Mouse (Mus musculus) hindbrain, embryonic 15.5 days (tissue): Measurements from ENCODE around the gene Otop2. TPM values are rescaled to one million over a fixed set of nuclear protein-coding genes. Genes with fewer than 3 reads are reported as not detected.

Source experiments
- ATAC-seq: fragments of 200-750 bp; cut with Nextera tagmentation; 2 replicates; pipeline ENCODE4 v1.8.0; 2017; ENCODE audit warnings: low read depth, moderate number of reproducible peaks, moderate TSS enrichment; ENCODE audit not compliant: low FRiP score
- H3K27ac ChIP-seq: fragments of 300-500 bp; sonication (generic); replicated peaks from 2 replicates; pipeline ENCODE4 v1.5.1; 2015; ENCODE audit warnings: mild to moderate bottlenecking, inconsistent platforms
- H3K27me3 ChIP-seq: fragments of 300-500 bp; sonication (generic); 2 replicates; pipeline ENCODE4 v1.6.1; 2015; ENCODE audit warnings: control low read depth, inconsistent platforms
- H3K36me3 ChIP-seq: fragments of 300-500 bp; sonication (generic); 2 replicates; pipeline ENCODE4 v1.6.1; 2015; ENCODE audit warnings: control low read depth, inconsistent platforms
- H3K4me1 ChIP-seq: fragments of 300-500 bp; sonication (generic); replicated peaks from 2 replicates; pipeline ENCODE4 v1.6.1; 2015; ENCODE audit warnings: control low read depth, inconsistent platforms
- H3K4me2 ChIP-seq: fragments of 300-500 bp; sonication (generic); 2 replicates; pipeline ENCODE4 v1.6.1; 2015; ENCODE audit warnings: moderate library complexity, mild to moderate bottlenecking, inconsistent platforms
- H3K4me3 ChIP-seq: fragments of 300-500 bp; sonication (generic); 2 replicates; pipeline ENCODE4 v1.5.1; 2015; ENCODE audit warnings: mild to moderate bottlenecking, inconsistent platforms
- H3K9ac ChIP-seq: fragments of 300-500 bp; sonication (generic); 2 replicates; pipeline ENCODE4 v1.6.1; 2015; ENCODE audit warnings: inconsistent platforms
- H3K9me3 ChIP-seq: fragments of 300-500 bp; sonication (generic); 2 replicates; pipeline ENCODE4 v1.6.1; 2016; ENCODE audit warnings: control low read depth, inconsistent platforms
- WGBS: fragments of 180-500 bp; shearing (Covaris S2); methylation state at CpG from one replicate; pipeline ENCODE4 v1.1.7; 2015; 5-methylcytosine and 5-hydroxymethylcytosine counted together
- polyA plus RNA-seq: library from polyadenylated mRNA; unstranded; fragments of >200 nt; fragmentation: Nextera tagmentation; extraction: Ambion mirVana; gene quantifications from 2 replicates; pipeline ENCODE4 v1.2.1, GENCODE M21; 2015

The Otop2 gene
- polyA plus RNA-seq, 1 experiment from 2014 or later = 0.34 TPM

DNA sequence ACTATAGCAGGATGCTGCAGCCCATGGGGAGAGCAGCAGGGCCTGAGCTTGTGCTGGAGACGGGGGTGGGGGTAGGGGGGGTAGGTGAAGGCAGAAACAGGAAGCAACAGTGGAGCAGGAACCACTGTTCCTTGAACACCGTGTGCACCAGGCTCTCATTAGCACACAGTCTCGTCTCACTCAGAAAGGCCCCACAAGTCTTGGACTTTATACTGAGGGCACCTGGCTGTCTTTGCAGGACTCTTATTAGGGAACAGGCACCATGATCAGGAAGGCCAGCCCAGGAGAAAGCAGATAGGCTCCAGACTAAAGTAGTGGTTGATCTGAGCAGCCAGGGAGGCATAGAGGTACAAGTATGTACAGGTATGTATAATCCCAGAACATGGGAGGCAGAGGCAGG, 30.4 kb downstream of the Otop2 start:
- Histone ChIP-seq H3K36me3 (no peaks in the 10 kb centered on the region), H3K4me3 (no peak overlapping the region), H3K9ac (no peak overlapping the region), H3K4me2 (no peak overlapping the region), H3K27me3 (peaks cover 15% of the 10 kb centered on the region), H3K27ac (no peak overlapping the region), H3K9me3 (no peaks in the 10 kb centered on the region), H3K4me1 (peaks cover 11% of the 10 kb centered on the region)
- 66% methylated on average over 3 of the region's 3 CpGs for WGBS
- ATAC-seq = no peak

DNA sequence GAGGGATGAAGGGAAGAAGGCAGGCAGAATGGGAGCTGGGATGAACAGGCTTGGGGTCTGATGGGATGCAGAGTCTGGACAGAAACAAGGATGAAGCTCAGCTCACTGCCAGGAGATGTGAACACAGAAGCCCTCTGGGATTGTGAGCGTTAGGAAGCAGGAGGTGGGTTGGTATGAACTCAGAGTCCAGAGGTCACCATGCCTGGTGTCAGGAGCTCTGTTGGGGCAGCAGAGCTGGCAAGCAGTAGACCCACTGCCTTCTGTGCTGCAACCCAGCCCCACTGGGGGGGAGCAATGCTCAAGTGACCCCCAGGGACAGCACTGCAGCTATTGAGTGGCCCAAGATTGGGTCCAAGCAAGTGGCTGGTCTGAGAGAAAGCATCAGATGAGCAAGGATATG, 30.9 kb downstream of the Otop2 start:
- H3K4me1 ChIP-seq = peaks cover 11% of the 10 kb centered on the region
- no peak for ATAC-seq
- no peak overlapping the region for H3K9ac ChIP-seq
- no peak overlapping the region for H3K4me2 ChIP-seq
- H3K36me3 ChIP-seq = no peaks in the 10 kb centered on the region
- H3K9me3 ChIP-seq = no peaks in the 10 kb centered on the region
- H3K4me3 ChIP-seq = no peak overlapping the region
- H3K27ac ChIP-seq = no peak overlapping the region
- peaks cover 15% of the 10 kb centered on the region for H3K27me3 ChIP-seq
- 71% methylated on average over 1 of the region's 1 CpGs for WGBS

DNA sequence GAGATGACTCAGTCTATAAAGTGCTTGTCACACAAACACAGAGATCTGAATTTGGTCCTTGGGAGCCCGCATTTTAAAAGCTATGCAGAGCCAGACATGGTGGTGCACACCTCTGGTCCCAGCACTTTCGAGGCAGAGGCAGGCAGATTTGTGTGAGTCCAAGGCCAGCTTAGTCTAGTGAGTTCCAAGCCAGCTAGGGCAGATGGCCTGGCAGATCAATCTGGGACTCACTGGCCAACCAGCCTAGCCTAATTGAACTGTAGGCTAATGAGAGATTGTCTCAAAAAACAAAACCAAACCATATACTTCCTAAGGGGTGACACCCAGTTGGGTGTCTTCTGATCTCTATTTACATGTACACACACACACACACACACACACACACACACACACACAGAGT, 34.3 kb downstream of the Otop2 start:
- H3K27me3 ChIP-seq = peaks cover 1% of the 10 kb centered on the region; the same call in 1 of the 2 replicates
- H3K4me1 ChIP-seq = no peaks in the 10 kb centered on the region
- H3K9me3 ChIP-seq = no peaks in the 10 kb centered on the region
- H3K4me3 ChIP-seq = no peak overlapping the region
- no peak overlapping the region for H3K27ac ChIP-seq
- ATAC-seq = no peak
- H3K36me3 ChIP-seq = no peaks in the 10 kb centered on the region
- H3K9ac ChIP-seq = no peak overlapping the region
- H3K4me2 ChIP-seq = no peak overlapping the region
- WGBS = 74% methylated on average over 2 of the region's 2 CpGs

DNA sequence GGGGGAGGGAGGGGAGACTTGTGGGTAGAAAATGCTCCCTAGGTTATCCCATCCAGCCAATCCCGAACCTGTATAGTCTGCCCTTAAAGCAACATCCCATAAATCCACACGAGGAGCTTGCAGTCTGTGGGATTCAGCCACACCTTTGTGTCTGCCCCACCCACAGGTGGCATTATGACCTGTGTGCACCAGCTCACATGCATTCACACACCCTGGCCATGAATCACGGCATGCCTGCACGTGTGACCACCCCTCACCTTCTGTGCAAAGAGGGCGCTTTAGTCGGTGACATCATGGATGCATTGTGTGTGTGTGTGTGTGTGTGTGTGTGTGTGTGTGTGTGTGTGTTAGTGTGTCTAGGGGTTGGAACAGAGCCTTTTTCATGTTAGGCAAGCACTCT, 34.9 kb downstream of the Otop2 start:
- H3K27ac ChIP-seq = no peak overlapping the region
- no peaks in the 10 kb centered on the region for H3K27me3 ChIP-seq
- H3K9ac ChIP-seq = no peak overlapping the region
- no peak for ATAC-seq
- no peak overlapping the region for H3K4me3 ChIP-seq
- H3K9me3 ChIP-seq = no peaks in the 10 kb centered on the region
- WGBS = 74% methylated on average over 6 of the region's 6 CpGs
- H3K36me3 ChIP-seq = no peaks in the 10 kb centered on the region
- no peak overlapping the region for H3K4me2 ChIP-seq
- H3K4me1 ChIP-seq = peaks cover 1% of the 10 kb centered on the region; the same call in 1 of the 2 replicates

DNA sequence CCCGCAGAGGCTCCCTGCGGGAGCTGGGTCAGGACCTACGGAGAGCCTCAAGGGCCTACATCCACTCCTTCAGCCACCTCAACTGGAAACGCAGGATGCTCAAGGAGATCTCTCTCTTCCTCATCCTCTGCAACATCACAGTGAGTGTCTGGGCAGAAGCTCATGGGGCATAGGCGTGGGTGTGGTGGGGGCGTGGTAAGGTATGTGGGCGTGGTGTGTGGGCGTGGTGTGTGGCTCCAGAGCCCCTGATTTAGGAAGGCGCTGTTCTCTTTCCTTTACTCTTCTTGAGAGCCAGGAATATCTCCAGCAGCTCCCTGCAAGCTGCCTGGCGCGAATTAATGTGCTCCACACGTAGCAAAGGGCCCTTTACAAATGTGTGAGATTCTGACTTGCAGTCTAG, 38.0 kb downstream of the Otop2 start:
- no peaks in the 10 kb centered on the region for H3K9me3 ChIP-seq
- H3K4me3 ChIP-seq = no peak overlapping the region
- no peak overlapping the region for H3K9ac ChIP-seq
- 14% methylated on average over 12 of the region's 12 CpGs for WGBS
- H3K4me2 ChIP-seq = no peak overlapping the region
- peaks cover 5% of the 10 kb centered on the region; the same call in 1 of the 2 replicates for H3K4me1 ChIP-seq
- peaks cover 3% of the 10 kb centered on the region; the same call in 1 of the 2 replicates for H3K36me3 ChIP-seq
- no peaks in the 10 kb centered on the region for H3K27me3 ChIP-seq
- no peak for ATAC-seq
- H3K27ac ChIP-seq = no peak overlapping the region

DNA sequence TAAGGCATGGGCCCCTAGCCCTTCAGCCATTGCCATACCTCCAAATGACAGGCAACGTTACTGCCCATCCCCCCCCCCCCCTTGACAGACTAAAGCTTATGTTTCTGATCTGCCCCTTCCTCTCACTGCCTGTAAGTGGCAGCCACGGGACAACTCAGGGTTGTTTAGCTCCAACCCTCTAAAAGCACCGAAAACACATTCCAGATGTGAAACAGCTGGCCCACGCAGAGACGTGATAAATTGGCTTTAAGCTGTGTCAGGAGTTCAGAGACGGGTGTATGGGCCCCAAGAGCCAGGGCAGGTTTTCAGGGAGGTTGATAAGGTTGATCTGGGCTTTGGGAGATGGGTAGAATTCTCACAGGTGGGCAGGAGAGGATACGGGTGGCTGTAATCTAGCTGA, 38.6 kb downstream of the Otop2 start:
- H3K4me3 ChIP-seq = no peak overlapping the region
- no peak overlapping the region for H3K4me2 ChIP-seq
- no peaks in the 10 kb centered on the region for H3K9me3 ChIP-seq
- no peak overlapping the region for H3K27ac ChIP-seq
- 59% methylated on average over 7 of the region's 7 CpGs for WGBS
- H3K9ac ChIP-seq = no peak overlapping the region
- peaks cover 5% of the 10 kb centered on the region; the same call in 1 of the 2 replicates for H3K4me1 ChIP-seq
- ATAC-seq = no peak
- no peaks in the 10 kb centered on the region for H3K27me3 ChIP-seq
- H3K36me3 ChIP-seq = peaks cover 8% of the 10 kb centered on the region; the same call in 1 of the 2 replicates

DNA sequence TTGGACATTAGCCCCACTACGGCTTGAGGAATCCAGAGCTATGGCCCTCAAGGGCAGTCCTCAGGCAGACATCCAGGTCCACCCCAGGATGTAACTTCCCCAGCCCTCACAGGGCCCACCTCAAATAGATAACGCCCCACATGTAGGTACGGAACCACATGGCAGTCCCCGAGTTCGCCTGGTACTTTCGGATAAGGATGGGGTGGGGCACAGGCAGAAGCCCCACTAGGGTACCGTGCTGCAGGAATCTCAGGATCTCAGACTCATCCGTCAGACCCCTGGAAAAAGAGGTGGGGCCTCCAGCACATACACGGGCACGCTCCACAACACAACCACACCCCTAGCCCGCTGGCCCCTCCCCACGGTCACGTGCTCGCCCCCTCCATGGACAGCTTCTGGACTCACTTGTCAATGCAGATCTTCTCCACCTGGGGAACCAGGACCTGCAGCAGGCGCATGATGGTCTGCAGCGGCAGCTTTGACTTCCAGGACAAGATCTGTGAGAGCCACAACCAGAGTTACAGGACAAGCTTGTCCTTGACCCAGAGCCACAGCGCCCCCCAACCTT, 41.8 kb downstream of the Otop2 start:
- H3K27me3 ChIP-seq = no peaks in the 10 kb centered on the region
- no peak for ATAC-seq
- H3K4me1 ChIP-seq = peaks cover 5% of the 10 kb centered on the region; the same call in 1 of the 2 replicates
- no peak overlapping the region for H3K4me2 ChIP-seq
- H3K27ac ChIP-seq = no peak overlapping the region
- peaks cover 33% of the 10 kb centered on the region for H3K36me3 ChIP-seq
- H3K9me3 ChIP-seq = no peaks in the 10 kb centered on the region
- 66% methylated on average over 17 of the region's 17 CpGs for WGBS
- H3K9ac ChIP-seq = no peak overlapping the region
- H3K4me3 ChIP-seq = no peak overlapping the region

DNA sequence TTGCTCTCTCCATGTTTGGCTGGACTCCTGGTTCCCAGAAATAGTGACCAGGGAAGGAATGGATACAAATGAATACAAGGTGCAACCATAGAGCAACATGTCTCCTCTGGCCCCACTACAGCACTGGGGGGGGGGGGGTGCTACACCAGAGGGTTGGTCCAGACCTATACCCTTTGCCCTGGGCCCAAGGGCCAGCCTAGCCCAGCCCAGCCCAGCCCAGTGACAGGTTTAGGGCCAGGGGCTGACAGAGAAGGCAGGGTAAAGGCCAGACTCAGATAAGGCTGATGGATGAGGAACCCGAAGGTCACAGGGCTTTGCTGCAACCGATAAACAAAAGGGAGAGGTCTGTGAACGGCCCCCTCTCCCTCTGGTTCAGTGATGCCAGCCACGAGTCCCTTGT, 43.0 kb downstream of the Otop2 start:
- H3K9ac ChIP-seq = no peak overlapping the region
- H3K9me3 ChIP-seq = no peaks in the 10 kb centered on the region
- WGBS = 69% methylated on average over 4 of the region's 4 CpGs
- no peak overlapping the region for H3K4me3 ChIP-seq
- H3K36me3 ChIP-seq = peaks cover 33% of the 10 kb centered on the region
- H3K4me1 ChIP-seq = peaks cover 5% of the 10 kb centered on the region; the same call in 1 of the 2 replicates
- ATAC-seq = no peak
- no peaks in the 10 kb centered on the region for H3K27me3 ChIP-seq
- H3K4me2 ChIP-seq = no peak overlapping the region
- no peak overlapping the region for H3K27ac ChIP-seq

DNA sequence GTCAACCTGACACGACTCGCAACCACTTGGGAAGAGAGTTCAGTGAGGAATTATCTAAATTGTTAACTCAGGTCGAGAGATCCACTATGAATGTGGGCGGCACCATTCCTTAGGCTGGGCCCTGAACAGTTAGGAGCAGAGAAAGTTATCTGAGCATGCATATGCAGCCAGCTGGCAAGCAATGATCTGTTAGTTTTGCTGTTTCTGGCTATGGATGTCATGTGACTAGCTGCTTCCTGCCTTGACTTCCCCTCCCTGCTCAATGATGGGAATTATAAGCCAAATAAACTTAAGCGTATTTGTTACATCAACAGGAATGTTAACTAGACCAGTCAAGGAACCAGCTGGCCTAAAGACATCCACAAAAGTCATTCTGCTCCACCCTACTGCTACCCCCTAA, 46.4 kb downstream of the Otop2 start:
- no peaks in the 10 kb centered on the region for H3K4me1 ChIP-seq
- WGBS = 91% methylated on average over 5 of the region's 5 CpGs
- H3K27me3 ChIP-seq = 0 out of 2 replicates have a peak, but pooled peaks cover 6% of the 10 kb centered on the region
- no peak overlapping the region for H3K4me2 ChIP-seq
- H3K36me3 ChIP-seq = peaks cover 48% of the 10 kb centered on the region
- no peak for ATAC-seq
- H3K27ac ChIP-seq = no peak overlapping the region
- no peak overlapping the region for H3K9ac ChIP-seq
- no peaks in the 10 kb centered on the region for H3K9me3 ChIP-seq
- H3K4me3 ChIP-seq = no peak overlapping the region

DNA sequence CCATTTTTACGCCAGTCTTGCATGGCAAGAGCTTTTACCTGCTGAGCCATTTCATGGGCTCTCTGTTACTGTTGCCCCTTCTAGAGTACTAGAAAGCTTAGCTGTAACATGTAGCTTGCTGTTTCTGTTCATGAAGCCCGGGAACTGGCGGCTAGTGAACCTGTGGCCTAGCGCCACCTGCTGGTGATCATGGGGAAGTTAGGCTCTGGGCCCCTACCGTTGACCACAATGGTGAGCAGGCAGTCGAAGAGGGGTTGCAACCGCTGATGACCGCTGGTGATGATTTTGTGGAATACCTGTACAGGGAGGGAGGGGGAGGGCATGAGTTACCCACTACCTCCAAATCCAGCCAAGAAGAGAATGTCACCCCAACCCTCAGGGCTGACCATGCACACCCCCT, 47.2 kb downstream of the Otop2 start:
- ATAC-seq = peak; percentile 40; the same call in 1 of the 2 replicates
- no peaks in the 10 kb centered on the region for H3K9me3 ChIP-seq
- no peak overlapping the region for H3K4me3 ChIP-seq
- H3K36me3 ChIP-seq = peaks cover 48% of the 10 kb centered on the region
- H3K9ac ChIP-seq = no peak overlapping the region
- H3K4me1 ChIP-seq = peaks cover 8% of the 10 kb centered on the region
- no peak overlapping the region for H3K4me2 ChIP-seq
- H3K27ac ChIP-seq = no peak overlapping the region
- WGBS = 9% methylated on average over 8 of the region's 8 CpGs
- 0 out of 2 replicates have a peak, but pooled peaks cover 6% of the 10 kb centered on the region for H3K27me3 ChIP-seq

DNA sequence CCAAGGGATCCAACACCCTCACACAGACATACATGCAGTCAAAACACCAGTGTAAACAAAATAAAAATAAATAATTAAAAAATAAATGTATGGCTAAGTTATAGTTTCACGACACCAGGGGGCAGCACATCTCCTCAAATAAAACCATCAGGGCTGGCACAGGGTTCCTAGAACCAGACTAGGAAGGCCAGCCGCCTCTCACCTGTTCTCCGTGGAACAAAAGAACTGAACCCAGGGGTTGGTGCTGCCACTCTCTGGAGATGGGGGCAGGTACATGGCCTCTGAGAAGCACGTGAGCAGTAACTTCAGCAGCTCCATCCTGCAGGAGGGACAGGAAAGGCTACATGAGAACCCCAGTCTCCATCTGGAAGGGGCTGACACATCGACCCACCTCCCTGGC, 51.5 kb downstream of the Otop2 start:
- no peak overlapping the region for H3K4me3 ChIP-seq
- ATAC-seq = 0 out of 2 replicates have a peak, but pooled peaks have one; percentile 7
- peak overlapping the region; percentile 42; the same call in 1 of the 2 replicates for H3K27ac ChIP-seq
- H3K9ac ChIP-seq = 0 out of 2 replicates have a peak overlapping the region, but pooled peaks have one; percentile 12
- H3K9me3 ChIP-seq = no peaks in the 10 kb centered on the region
- no peak overlapping the region for H3K4me2 ChIP-seq
- 0 out of 2 replicates have a peak, but pooled peaks cover 6% of the 10 kb centered on the region for H3K27me3 ChIP-seq
- peaks cover 15% of the 10 kb centered on the region for H3K4me1 ChIP-seq
- H3K36me3 ChIP-seq = peaks cover 16% of the 10 kb centered on the region
- WGBS = 21% methylated on average over 5 of the region's 5 CpGs

DNA sequence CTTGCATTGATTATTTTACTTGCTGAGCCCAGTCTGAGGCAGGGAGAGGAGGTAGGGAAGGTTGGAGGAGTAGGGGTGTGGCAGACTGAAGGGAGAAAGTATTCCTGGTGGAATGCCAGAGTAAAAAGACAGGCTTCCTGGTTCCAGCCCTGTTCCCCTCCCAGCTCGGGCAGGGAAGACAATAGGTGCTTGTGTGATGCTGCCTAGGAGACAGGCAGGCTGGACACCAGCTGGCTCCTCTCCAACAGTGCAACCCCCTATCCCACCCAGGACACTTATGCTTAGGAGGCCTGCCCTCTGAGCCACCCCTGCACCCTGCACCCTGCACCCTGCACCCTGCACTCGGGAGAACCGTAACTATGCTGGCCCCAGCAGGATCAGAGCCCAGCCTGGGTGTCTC, 52.3 kb downstream of the Otop2 start:
- H3K27me3 ChIP-seq = 0 out of 2 replicates have a peak, but pooled peaks cover 6% of the 10 kb centered on the region
- peak; percentile 52; the same call in 1 of the 2 replicates for ATAC-seq
- no peak overlapping the region for H3K4me2 ChIP-seq
- H3K36me3 ChIP-seq = peaks cover 15% of the 10 kb centered on the region
- H3K9me3 ChIP-seq = no peaks in the 10 kb centered on the region
- peaks cover 21% of the 10 kb centered on the region for H3K4me1 ChIP-seq
- 0 out of 2 replicates have a peak overlapping the region, but pooled peaks have one; percentile 12 for H3K9ac ChIP-seq
- no peak overlapping the region for H3K4me3 ChIP-seq
- WGBS = 19% methylated on average over 3 of the region's 3 CpGs
- H3K27ac ChIP-seq = peak overlapping the region; percentile 42; the same call in 1 of the 2 replicates
